Mouse (Mus musculus) heart, postnatal 10 days (tissue): ENCODE data around the gene Ppm1a. TPM values are rescaled to one million over a fixed set of nuclear protein-coding genes. Genes with fewer than 3 reads are reported as not detected.

Experiments used
- DNase-seq, 2 experiments: peaks; one replicate each; pipeline ENCODE4 v3.0.0; 2021
- intact Hi-C: fragments of 180-260 bp; cut with DNase I; formaldehyde crosslinking; loops from one replicate; pipeline ENCODE4 v1.15.1; 2025
- total RNA-seq, 2 experiments: library from RNA; stranded (reverse); gene quantifications; 2 replicates each; pipeline ENCODE4 v1.2.3; 2021

Ppm1a gene
- total RNA-seq, 2 experiments from 2014 or later, result 228 to 234 TPM

GRCm38 (mm10) chr12:72793983-72794382 lies 36.7 kb downstream of the Ppm1a start:
- intact Hi-C loops, result no loop called here
- no peak for DNase-seq

GRCm38 (mm10) chr12:72809798-72810197 lies 52.5 kb downstream of the Ppm1a start:
- DNase-seq, result no peak
- intact Hi-C loops, result no loop called here

GRCm38 (mm10) chr12:72811588-72811987 lies 54.3 kb downstream of the Ppm1a start:
- intact Hi-C loops, result no loop called here
- no peak for DNase-seq

DNA sequence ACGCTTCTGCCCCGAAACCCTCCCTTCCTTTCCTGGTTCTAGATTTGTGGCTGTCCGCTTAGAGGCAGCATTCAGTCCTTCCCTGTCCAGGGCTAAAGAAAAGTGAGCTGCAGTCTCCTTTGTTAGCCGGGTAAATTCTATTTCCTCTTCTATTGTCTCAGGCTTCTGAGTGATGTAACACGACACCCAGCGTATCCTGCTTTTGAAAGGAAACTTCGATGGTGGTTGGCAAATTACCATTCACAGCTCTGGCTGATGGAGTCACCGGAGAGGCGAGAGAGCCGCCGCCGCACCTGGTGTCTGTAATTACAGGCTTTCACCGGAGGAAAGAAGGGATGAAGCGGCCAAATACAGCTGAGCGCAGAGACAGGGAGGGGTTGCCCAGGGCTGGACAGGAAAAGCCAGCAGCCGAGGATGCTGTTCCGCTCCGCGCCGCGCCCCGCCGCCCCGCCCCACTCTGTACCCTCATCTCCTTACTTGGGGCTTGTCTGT lies 63.7 kb downstream of the Ppm1a start:
- peak; percentile 44 to 48 for DNase-seq
- intact Hi-C loops, result no loop called here

GRCm38 (mm10) chr12:72821589-72821988 lies 64.3 kb downstream of the Ppm1a start:
- intact Hi-C loops, result no loop called here
- DNase-seq, result no peak

DNA sequence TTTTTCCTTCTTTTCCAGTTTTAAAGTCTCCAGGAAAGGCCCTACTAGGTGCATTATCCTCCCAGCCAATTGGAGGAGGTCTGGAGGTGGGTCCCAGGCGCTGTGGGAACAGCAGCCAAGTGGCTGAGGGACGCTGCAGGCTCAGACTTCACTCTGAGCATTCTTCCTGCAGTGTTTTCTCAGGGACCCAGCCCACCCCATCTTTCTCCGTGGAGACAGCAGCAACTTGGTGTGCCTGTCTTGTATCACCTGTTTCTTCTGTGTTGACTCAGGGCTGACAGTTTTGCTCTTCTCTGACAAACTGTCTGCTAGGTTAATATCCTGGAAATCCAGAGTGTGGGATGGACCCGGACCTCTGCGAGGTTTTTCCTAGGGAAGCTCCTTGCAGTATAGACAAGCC lies 68.4 kb downstream of the Ppm1a start:
- DNase-seq, result no peak
- intact Hi-C loops, result no loop called here

DNA sequence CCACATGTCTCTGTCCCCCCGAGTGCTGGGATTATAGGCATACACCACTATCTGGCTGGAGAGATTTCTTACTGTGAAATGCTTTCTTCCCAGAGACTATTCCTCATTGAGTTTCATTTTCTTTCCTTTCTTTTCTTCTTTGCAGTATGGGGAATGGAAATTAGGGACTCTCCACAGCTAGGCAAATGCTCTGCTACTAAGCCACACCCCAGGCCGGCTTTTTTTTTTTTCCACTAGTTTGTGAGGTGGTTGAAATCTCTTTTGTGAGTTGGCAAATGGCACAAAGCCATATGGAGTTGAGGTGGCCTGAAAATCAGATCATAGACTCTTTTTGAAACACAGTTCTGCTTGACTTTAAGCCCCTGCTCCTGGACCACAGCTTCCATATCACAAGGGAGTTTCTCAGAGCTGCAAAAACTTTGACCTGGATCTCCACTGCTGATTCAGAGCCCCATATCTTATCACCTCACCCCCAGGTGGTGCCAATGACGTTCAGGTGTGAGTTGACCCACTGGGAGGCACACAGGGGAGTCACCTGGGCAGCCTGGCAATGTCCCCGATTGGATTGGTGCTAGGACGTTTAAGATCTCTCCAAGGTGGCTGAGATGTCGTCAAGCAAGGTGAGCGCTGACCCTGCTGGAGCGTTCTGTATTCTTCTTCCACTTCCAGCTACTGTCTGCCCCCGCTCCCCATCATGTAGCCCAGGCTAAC lies 71.7 kb downstream of the Ppm1a start:
- intact Hi-C loops, result no loop called here
- no peak for DNase-seq

GRCm38 (mm10) chr12:72829777-72830176 lies 72.5 kb downstream of the Ppm1a start:
- intact Hi-C loops, result loop anchor here (10.0 kb wide), 1 partner anchor 285 kb away; no protein-coding TSS in a partner anchor
- DNase-seq, result no peak

GRCm38 (mm10) chr12:72830317-72830716 lies 73.1 kb downstream of the Ppm1a start:
- intact Hi-C loops, result loop anchor here (10.0 kb wide), 1 partner anchor 286 kb away; no protein-coding TSS in a partner anchor

GRCm38 (mm10) chr12:72831711-72832432 lies 74.6 kb downstream of the Ppm1a start:
- intact Hi-C loops, result loop anchor here (10.0 kb wide), 1 partner anchor 287 kb away; no protein-coding TSS in a partner anchor
- peak; percentile 37 to 39 for DNase-seq

More at GRCm38 (mm10) chr12:72830317-72830716, 73.1 kb downstream of the Ppm1a start:
- no peak for DNase-seq

GRCm38 (mm10) chr12:72834773-72835517 lies 77.7 kb downstream of the Ppm1a start:
- no peak for DNase-seq
- intact Hi-C loops, result loop anchor here (10.0 kb wide), 1 partner anchor 290 kb away; no protein-coding TSS in a partner anchor

GRCm38 (mm10) chr12:72835518-72836015 lies 78.3 kb downstream of the Ppm1a start:
- intact Hi-C loops, result loop anchor here (10.0 kb wide), 1 partner anchor 291 kb away; no protein-coding TSS in a partner anchor
- DNase-seq, result no peak

DNA sequence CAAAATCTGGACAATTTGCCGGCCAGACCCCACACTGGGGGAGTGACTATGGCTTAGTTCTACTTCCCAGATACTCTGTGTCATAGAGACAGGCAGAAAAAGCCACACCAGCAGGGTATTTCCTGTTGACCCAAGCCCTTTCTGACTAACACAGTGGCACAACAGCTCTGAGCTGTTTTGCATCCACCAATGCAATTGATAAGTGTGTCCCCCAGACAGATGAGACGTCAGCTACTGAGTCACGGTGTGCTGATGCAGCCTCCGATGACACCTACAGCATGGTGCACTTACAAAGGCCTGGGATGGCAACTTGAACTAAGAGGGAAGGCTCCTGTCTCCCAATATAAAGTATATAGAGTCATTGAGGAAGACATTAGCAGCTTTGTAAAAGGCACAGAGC lies 80.0 kb downstream of the Ppm1a start:
- intact Hi-C loops, result loop anchor here (10.0 kb wide), 1 partner anchor 293 kb away; no protein-coding TSS in a partner anchor
- DNase-seq, result no peak

- DNase-seq, result no peak
- intact Hi-C loops, result loop anchor here (10.0 kb wide), 2 partner anchors 327 to 377 kb away; no protein-coding TSS in a partner anchor
These were observed 84.2 kb downstream of the Ppm1a start for GRCm38 (mm10) chr12:72841500-72841899.

- intact Hi-C loops, result loop anchor here (10.0 kb wide), 2 partner anchors 328 to 378 kb away; no protein-coding TSS in a partner anchor
- no peak for DNase-seq
These were observed 85.9 kb downstream of the Ppm1a start for GRCm38 (mm10) chr12:72843135-72843534.

GRCm38 (mm10) chr12:72843555-72843954 lies 86.3 kb downstream of the Ppm1a start:
- intact Hi-C loops, result loop anchor here (10.0 kb wide), 2 partner anchors 329 to 379 kb away; no protein-coding TSS in a partner anchor
- no peak for DNase-seq

- DNase-seq, result peak; percentile 74 to 81
- intact Hi-C loops, result loop anchor here (10.0 kb wide), 2 partner anchors 329 to 379 kb away; no protein-coding TSS in a partner anchor
These were observed 86.8 kb downstream of the Ppm1a start for GRCm38 (mm10) chr12:72843973-72844620.

- no peak for DNase-seq
- intact Hi-C loops, result loop anchor here (5.0 to 10.0 kb wide), 4 partner anchors 331 to 706 kb away; no protein-coding TSS in a partner anchor
These were observed 88.7 kb downstream of the Ppm1a start for GRCm38 (mm10) chr12:72845946-72846345.

GRCm38 (mm10) chr12:72847725-72848124 lies 90.5 kb downstream of the Ppm1a start:
- DNase-seq, result peak; percentile 39 to 70
- intact Hi-C loops, result loop anchor here (1.0 to 10.0 kb wide), 6 partner anchors 125 to 705 kb away; no protein-coding TSS in a partner anchor
